Mouse (Mus musculus) hindbrain, embryonic 12.5 days (tissue): ENCODE data around the gene Clnk. TPM values are rescaled to one million over a fixed set of nuclear protein-coding genes. Genes with fewer than 3 reads are reported as not detected.

Source experiments
- ATAC-seq: fragments of 200-750 bp; cut with Nextera tagmentation; 2 replicates; pipeline ENCODE4 v1.8.0; 2017; ENCODE audit warnings: moderate TSS enrichment; ENCODE audit not compliant: low FRiP score
- H3K27ac ChIP-seq: fragments of 300-500 bp; sonication (generic); 2 replicates; pipeline ENCODE4 v1.5.1; 2016; ENCODE audit warnings: mild to moderate bottlenecking
- H3K27me3 ChIP-seq: fragments of 300-500 bp; sonication (generic); 2 replicates; pipeline ENCODE4 v1.6.1; 2016; ENCODE audit warnings: mild to moderate bottlenecking
- H3K36me3 ChIP-seq: fragments of 300-500 bp; sonication (generic); 2 replicates; pipeline ENCODE4 v1.6.1; 2016; ENCODE audit warnings: mild to moderate bottlenecking
- H3K4me1 ChIP-seq: fragments of 300-500 bp; sonication (generic); 2 replicates; pipeline ENCODE4 v1.6.1; 2016
- H3K4me2 ChIP-seq: fragments of 300-500 bp; sonication (generic); replicated peaks from 2 replicates; pipeline ENCODE4 v1.6.1; 2016; ENCODE audit warnings: mild to moderate bottlenecking
- H3K4me3 ChIP-seq: fragments of 300-500 bp; sonication (generic); 2 replicates; pipeline ENCODE4 v1.5.1; 2016; ENCODE audit warnings: mild to moderate bottlenecking
- H3K9ac ChIP-seq: fragments of 300-500 bp; sonication (generic); 2 replicates; pipeline ENCODE4 v1.6.1; 2016; ENCODE audit warnings: mild to moderate bottlenecking, moderate library complexity
- H3K9me3 ChIP-seq: fragments of 300-500 bp; sonication (generic); replicated peaks from 2 replicates; pipeline ENCODE4 v1.6.1; 2016; ENCODE audit warnings: mild to moderate bottlenecking
- WGBS: fragments of 180-500 bp; shearing (Covaris S2); methylation state at CpG from one replicate; pipeline ENCODE4 v1.1.7; 2016; 5-methylcytosine and 5-hydroxymethylcytosine counted together
- polyA plus RNA-seq: library from polyadenylated mRNA; unstranded; fragments of >200 nt; fragmentation: Nextera tagmentation; extraction: Ambion mirVana; gene quantifications from 2 replicates; pipeline ENCODE4 v1.2.1, GENCODE M21; 2016

The Clnk gene
- polyA plus RNA-seq, 1 experiment from 2014 or later, result 0.32 TPM

DNA sequence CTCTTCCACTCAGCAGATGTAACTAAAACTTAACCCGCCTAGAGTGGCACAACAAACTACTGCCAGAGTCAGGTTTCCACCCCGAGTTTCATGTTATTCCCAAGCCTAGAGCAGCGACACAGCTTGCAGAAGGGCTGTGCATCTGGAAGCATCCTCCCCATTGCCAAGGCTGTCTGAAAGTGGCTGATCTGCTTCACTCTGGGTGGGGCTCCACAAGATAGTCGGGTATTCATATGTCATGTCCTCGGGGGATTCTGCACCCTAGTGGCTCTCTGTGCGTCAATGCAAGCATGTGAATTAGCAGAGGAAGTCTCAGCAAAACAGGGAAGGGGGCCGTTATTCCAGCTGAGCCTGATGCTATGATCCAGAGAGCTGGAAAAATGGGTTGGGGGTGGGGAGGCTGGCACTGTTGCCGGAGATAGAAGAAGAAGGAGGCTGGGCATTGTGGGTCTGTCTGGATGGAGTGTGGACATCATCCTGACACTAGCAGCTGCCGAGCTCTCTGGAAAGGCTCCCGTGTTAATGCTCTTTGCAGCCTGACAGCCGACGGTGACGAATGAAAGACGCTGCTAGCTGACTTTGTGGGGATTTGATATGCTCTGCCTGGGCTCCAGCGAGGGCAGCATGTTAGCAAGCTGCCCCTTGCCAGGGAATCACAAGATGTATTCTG lies 88.6 kb downstream of the Clnk start:
- H3K27me3 ChIP-seq, result no peaks in the 10 kb centered on the region
- H3K9me3 ChIP-seq, result no peaks in the 10 kb centered on the region
- H3K36me3 ChIP-seq, result no peaks in the 10 kb centered on the region
- H3K4me1 ChIP-seq, result peaks cover 9% of the 10 kb centered on the region
- peak overlapping the region; percentile 18; the same call in 1 of the 2 replicates for H3K9ac ChIP-seq
- WGBS, result 32% methylated on average over 15 of the region's 15 CpGs
- no peak overlapping the region for H3K4me3 ChIP-seq
- H3K4me2 ChIP-seq, result peak overlapping the region; percentile 37
- H3K27ac ChIP-seq, result 0 out of 2 replicates have a peak overlapping the region, but pooled peaks have one; percentile 4
- ATAC-seq, result peak; percentile 43; the same call in 1 of the 2 replicates

DNA sequence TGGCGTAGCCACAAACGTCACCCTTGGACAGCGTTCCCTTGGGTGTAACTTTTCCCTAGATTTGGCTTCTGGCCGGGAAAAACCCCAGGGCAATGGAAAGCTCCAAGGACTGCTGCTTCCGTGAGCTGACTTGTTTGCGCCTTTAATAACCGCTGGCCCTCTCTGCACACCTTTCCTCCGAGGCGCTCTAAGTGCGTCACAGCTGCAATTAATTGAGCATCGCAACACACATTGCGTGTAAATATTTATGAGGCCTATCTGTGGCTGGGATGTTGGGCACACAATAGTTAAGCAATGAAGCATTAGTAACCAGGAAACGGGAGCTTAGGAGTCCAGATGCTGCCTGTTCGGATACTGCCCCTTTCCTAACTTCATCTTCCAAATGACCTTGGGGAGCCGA lies 90.5 kb downstream of the Clnk start:
- Histone ChIP-seq H3K4me2 (no peak overlapping the region), H3K9me3 (no peaks in the 10 kb centered on the region), H3K27ac (no peak overlapping the region), H3K9ac (no peak overlapping the region), H3K4me1 (peaks cover 9% of the 10 kb centered on the region), H3K4me3 (no peak overlapping the region), H3K27me3 (no peaks in the 10 kb centered on the region; the same call in 1 of the 2 replicates), H3K36me3 (no peaks in the 10 kb centered on the region)
- WGBS, result 66% methylated on average over 15 of the region's 15 CpGs
- peak; percentile 24; the same call in 1 of the 2 replicates for ATAC-seq

DNA sequence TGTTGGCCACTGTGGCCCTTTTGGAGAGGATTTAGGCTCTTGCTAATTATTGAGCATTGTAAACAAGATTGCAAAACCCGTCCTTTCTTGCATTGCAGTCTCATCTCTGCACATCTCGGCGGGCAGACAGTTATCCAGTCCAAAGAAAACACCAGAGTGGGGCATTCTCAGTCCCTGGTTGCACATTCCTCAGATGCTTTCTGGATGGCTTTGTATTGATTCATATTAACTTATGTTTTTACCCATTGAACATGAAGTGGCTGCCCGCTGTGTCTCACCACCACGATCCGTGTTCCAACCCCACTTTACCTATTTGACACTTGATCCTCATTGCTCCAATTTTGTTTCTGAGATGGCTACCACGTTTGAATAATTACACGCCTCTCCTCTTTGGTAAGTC lies 90.9 kb downstream of the Clnk start:
- Histone ChIP-seq H3K4me3 (no peak overlapping the region), H3K9me3 (no peaks in the 10 kb centered on the region), H3K4me1 (peaks cover 9% of the 10 kb centered on the region), H3K27me3 (no peaks in the 10 kb centered on the region; the same call in 1 of the 2 replicates), H3K27ac (no peak overlapping the region), H3K36me3 (no peaks in the 10 kb centered on the region), H3K4me2 (no peak overlapping the region), H3K9ac (no peak overlapping the region)
- 77% methylated on average over 8 of the region's 8 CpGs for WGBS
- no peak for ATAC-seq

DNA sequence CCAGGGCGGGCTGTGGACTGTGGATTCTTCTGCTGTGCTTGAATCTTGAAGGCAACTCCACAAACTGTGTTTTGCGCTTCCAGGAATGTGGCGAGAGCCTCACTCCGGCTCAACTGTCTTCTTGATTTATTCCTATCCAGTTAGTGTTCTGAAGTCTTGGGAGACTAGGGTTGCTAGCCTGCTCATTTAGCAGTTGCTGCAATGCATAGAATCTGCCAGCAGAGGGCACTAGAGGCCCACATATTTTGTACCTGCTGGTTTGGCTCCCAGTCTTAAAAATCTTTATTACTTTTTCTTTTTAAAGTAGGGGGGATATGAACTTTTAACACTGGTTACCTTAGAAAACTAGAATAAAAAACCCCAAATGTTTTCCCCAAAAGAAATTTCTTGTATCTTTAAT lies 94.8 kb downstream of the Clnk start:
- Histone ChIP-seq H3K9ac (no peak overlapping the region), H3K4me2 (no peak overlapping the region), H3K4me3 (no peak overlapping the region), H3K4me1 (no peaks in the 10 kb centered on the region), H3K9me3 (no peaks in the 10 kb centered on the region), H3K27ac (no peak overlapping the region), H3K36me3 (no peaks in the 10 kb centered on the region), H3K27me3 (no peaks in the 10 kb centered on the region; the same call in 1 of the 2 replicates)
- 41% methylated on average over 4 of the region's 4 CpGs for WGBS
- no peak for ATAC-seq

DNA sequence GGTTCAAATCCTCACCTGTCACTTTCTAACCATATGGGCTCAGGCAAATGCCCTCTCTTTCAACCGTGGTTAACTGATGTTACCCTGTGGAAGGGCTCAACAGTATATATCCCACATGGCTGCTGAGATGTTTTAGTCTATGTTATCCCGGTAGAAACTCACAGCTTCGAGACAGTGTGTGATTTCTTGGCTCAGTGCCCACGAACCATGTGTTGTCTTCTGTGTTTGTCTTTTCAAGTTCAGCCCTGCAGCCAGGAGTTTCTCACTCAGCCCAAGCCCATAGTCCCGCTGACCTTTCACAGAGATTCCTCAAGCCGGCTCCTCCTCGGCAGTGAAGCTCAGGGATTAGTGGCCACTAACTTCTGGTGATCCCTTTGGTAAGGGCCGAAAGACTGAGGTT lies 96.0 kb downstream of the Clnk start:
- H3K9me3 ChIP-seq, result no peaks in the 10 kb centered on the region
- 64% methylated on average over 8 of the region's 8 CpGs for WGBS
- no peak overlapping the region for H3K4me2 ChIP-seq
- H3K4me3 ChIP-seq, result no peak overlapping the region
- H3K27me3 ChIP-seq, result no peaks in the 10 kb centered on the region; the same call in 1 of the 2 replicates
- no peaks in the 10 kb centered on the region for H3K36me3 ChIP-seq
- ATAC-seq, result no peak
- H3K9ac ChIP-seq, result no peak overlapping the region
- H3K4me1 ChIP-seq, result no peaks in the 10 kb centered on the region
- no peak overlapping the region for H3K27ac ChIP-seq

DNA sequence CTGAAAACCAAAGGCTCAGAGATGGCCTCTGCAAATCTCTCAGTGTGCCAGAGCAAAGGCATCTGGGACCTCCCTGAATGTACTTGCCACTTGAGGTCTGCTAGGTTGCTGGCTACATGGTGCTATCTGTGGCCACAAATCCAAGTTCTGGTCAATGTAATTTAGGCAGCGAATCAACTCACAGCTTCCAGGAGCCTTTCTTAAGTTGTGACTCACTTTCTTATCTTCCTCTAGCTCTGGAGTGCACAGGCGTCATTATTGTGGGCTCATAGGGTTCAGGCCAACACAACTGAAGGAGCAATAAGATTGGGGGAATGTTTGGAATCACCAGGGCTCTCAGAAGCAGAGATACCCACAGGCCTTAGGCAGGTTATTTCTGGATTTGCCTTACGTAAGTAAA lies 96.6 kb downstream of the Clnk start:
- no peak overlapping the region for H3K9ac ChIP-seq
- H3K27me3 ChIP-seq, result no peaks in the 10 kb centered on the region; the same call in 1 of the 2 replicates
- WGBS, result 88% methylated on average over 3 of the region's 3 CpGs
- H3K4me3 ChIP-seq, result no peak overlapping the region
- H3K9me3 ChIP-seq, result no peaks in the 10 kb centered on the region
- H3K27ac ChIP-seq, result no peak overlapping the region
- no peak for ATAC-seq
- no peak overlapping the region for H3K4me2 ChIP-seq
- H3K36me3 ChIP-seq, result no peaks in the 10 kb centered on the region
- no peaks in the 10 kb centered on the region for H3K4me1 ChIP-seq

DNA sequence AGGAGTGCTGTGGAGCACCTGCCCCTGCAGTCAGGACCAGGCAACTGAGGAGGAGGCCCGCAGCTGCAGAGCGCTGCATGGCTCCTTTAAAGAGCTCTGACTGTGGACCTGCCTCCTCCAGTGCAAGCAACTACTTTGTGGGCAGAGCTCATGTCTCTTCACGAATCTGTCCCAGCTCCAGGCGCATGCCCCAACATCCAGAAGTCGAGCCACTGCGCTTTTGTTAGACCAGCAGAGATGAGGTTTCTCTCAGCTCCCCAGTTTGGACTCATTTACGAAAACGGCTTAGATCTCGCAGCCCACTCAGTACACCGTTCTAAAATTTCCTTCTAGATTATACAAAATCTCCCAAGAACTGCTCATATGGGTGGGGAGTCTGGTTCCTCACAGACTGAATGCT lies 101.1 kb downstream of the Clnk start:
- Histone ChIP-seq H3K36me3 (no peaks in the 10 kb centered on the region), H3K4me3 (no peak overlapping the region), H3K9me3 (no peaks in the 10 kb centered on the region), H3K27me3 (no peaks in the 10 kb centered on the region), H3K4me1 (no peaks in the 10 kb centered on the region), H3K4me2 (no peak overlapping the region), H3K9ac (no peak overlapping the region), H3K27ac (no peak overlapping the region)
- WGBS, result 69% methylated on average over 10 of the region's 10 CpGs
- ATAC-seq, result no peak

DNA sequence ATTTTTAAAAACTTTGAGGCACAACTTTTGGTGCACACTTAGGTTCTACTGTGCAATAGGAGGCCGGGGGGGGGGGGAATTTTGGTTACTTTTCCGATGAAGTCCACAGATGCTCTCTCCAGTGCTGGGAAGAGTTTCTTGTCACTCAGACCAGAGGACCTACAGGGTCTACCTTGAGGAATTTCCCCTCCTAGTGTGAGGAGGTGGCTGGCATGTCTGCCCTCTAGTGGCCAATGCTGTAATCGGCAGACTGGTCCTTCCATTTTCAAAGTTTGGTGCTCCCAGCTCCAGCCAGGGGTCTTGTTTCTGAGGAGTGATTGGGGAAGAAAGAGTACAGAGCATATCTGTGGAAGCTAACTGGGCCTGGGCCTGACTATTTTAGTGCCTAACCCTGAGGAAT lies 121.7 kb downstream of the Clnk start:
- no peaks in the 10 kb centered on the region for H3K9me3 ChIP-seq
- H3K27ac ChIP-seq, result no peak overlapping the region
- 17% methylated on average over 3 of the region's 3 CpGs for WGBS
- ATAC-seq, result 0 out of 2 replicates have a peak, but pooled peaks have one; percentile 46
- no peak overlapping the region for H3K4me3 ChIP-seq
- no peaks in the 10 kb centered on the region for H3K36me3 ChIP-seq
- no peak overlapping the region for H3K4me2 ChIP-seq
- H3K27me3 ChIP-seq, result no peaks in the 10 kb centered on the region
- no peaks in the 10 kb centered on the region for H3K4me1 ChIP-seq
- no peak overlapping the region for H3K9ac ChIP-seq

DNA sequence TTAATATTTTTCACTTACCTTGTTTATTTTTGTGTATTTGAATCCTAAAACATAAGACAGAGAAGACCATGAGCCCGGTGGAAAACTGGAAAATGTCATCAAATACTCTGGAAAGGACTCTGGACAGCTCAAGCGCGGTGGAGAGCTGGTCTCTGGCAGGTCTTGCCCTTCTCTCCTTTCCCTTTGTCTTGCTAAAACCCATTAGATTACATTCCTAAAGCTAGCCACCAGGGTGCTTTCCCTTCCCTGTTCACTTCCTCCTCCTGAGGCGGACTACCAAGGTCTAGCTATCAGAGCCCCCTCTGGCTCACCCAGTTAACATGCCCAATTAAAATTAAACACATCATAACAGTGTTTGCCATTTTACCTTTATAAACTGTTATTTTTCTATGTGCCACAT lies 123.9 kb downstream of the Clnk start:
- Histone ChIP-seq H3K27ac (no peak overlapping the region), H3K4me2 (no peak overlapping the region), H3K36me3 (no peaks in the 10 kb centered on the region), H3K27me3 (no peaks in the 10 kb centered on the region), H3K9me3 (no peaks in the 10 kb centered on the region), H3K4me3 (no peak overlapping the region), H3K4me1 (no peaks in the 10 kb centered on the region), H3K9ac (no peak overlapping the region)
- no peak for ATAC-seq
- 7% methylated on average over 4 of the region's 4 CpGs for WGBS

DNA sequence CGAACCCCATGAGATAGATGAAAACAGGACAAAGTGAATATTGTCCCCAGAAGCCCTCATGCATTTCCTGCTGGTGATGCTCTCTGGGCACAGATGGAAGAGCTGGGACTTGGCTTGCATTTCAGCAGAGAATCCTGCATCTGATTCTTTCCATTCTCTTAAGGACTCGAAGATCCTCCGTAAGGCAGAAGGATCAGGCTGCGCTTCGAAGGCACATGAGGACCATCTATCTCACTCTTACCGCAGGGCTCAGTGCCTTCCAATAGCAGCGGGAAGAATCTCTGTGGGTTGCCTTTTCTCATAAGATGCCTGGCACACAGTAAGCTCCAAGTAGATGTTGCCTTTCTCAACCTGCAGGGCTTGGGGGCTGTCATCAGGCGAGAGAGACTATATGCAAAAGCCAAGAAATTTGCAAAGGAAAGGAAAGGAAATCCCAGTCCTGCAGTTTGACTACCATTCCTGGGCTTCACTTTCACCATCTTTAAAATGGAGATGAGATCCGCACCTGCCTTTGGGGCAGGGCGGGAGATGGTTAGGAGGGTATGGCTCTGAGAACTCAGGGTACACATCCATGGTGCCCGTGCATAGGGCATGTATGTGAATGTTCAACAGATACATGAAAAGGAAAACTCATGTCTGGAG lies 167.6 kb downstream of the Clnk start:
- Histone ChIP-seq H3K9ac (no peak overlapping the region), H3K27me3 (no peaks in the 10 kb centered on the region), H3K27ac (no peak overlapping the region), H3K4me1 (no peaks in the 10 kb centered on the region), H3K9me3 (no peaks in the 10 kb centered on the region; the same call in 1 of the 2 replicates), H3K4me2 (no peak overlapping the region), H3K36me3 (no peaks in the 10 kb centered on the region), H3K4me3 (no peak overlapping the region)
- WGBS, result 68% methylated on average over 11 of the region's 11 CpGs
- no peak for ATAC-seq

DNA sequence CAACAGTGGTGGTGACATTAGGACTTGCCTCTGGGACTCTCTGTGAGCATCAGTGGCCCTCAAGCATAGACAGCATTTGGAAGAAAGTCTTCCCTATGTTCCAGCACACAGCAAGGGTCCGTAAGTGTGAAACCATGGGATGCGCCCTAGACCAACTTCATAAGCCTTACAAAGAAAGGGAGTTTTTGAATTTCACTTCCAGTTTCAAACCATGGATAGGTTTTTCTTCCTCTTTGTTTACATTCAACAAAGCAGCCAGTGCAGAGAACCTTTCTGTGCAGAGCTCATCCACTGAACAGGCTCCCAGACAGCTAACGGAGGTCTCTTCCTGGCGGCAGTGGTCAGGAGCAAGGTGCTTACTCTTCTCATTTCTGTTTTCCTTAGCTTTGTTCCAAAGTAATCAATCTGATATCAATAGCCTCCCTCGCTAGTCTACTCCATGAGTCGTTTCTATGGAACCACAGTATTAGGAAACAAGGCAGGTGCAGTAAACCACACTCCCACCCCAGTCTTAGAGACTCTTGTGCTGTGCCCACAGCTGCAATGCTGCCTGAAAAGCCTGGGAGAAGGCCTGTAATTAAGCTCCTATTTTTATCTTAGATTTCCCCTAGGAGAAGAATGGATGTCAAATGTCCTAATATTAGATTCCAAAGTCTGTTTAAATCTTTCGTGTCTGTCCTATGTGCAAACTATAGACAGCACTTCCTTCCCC lies 169.1 kb downstream of the Clnk start:
- ATAC-seq, result no peak
- Histone ChIP-seq H3K4me1 (no peaks in the 10 kb centered on the region), H3K4me3 (no peak overlapping the region), H3K4me2 (no peak overlapping the region), H3K27ac (no peak overlapping the region), H3K9me3 (no peaks in the 10 kb centered on the region; the same call in 1 of the 2 replicates), H3K9ac (no peak overlapping the region), H3K36me3 (no peaks in the 10 kb centered on the region), H3K27me3 (no peaks in the 10 kb centered on the region)
- 84% methylated on average over 7 of the region's 7 CpGs for WGBS

DNA sequence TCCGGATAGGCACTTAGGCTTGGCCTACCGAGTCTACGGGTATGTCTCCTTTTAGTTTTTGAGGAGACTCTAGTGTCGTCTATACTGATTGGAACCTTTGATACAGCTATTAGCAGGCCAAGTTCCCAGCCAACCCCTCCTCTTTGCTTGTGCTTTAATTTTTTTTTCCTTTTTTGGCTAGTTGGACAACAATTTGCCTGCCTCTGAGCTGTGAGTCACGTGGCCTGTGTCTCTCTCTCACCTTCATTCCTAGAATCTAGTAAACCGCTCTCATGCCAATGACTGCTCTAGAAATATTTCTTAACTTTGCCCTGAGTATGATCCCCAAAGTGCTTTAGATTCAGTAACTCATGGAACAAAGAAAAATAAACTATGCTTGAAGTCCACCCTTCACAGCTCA lies 173.7 kb downstream of the Clnk start:
- no peak overlapping the region for H3K27ac ChIP-seq
- H3K9ac ChIP-seq, result no peak overlapping the region
- no peak for ATAC-seq
- H3K36me3 ChIP-seq, result no peaks in the 10 kb centered on the region
- H3K27me3 ChIP-seq, result no peaks in the 10 kb centered on the region
- no peak overlapping the region for H3K4me2 ChIP-seq
- WGBS, result 93% methylated on average over 6 of the region's 6 CpGs
- no peaks in the 10 kb centered on the region for H3K4me1 ChIP-seq
- H3K9me3 ChIP-seq, result no peaks in the 10 kb centered on the region
- H3K4me3 ChIP-seq, result no peak overlapping the region
